Mouse (Mus musculus): ENCODE measurements at regions not wholly inside any gene's neighbourhood (a gene's known extent, or its start where the extent isn't known, plus 50 kb on each side); places are given as distances from the start of the nearest gene placed in this dataset.

GRCm38 (mm10) chr8:89309591-89309990 lies 265.6 kb upstream of the Sall1 start:
- no peak for ATAC-seq (replicated peaks; ENCODE audit: low read depth, poor library complexity, severe bottlenecking)

DNA sequence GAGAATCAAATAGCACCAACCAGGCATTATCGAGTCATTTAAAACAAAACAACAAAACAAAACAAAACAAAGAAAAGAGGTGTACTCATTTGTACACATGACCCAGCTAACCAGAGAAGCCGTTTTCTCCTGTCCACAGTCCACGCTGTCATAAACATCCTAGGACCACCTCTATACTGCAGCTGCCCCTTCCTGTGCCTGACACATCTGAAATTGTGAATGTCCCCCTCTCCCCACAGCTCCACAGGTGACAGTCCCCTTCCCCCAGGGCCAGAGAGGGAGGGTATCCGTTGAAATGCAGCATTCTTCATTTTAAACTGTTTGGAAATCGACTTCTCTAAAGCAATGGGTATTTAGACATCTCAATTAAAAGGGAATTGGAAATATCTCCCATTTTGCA lies 265.0 kb upstream of the Sall1 start:
- no peak for ATAC-seq (replicated peaks; ENCODE audit: low read depth, poor library complexity, severe bottlenecking)

GRCm38 (mm10) chr8:89308532-89308931 lies 264.6 kb upstream of the Sall1 start:
- ATAC-seq (replicated peaks; ENCODE audit: low read depth, poor library complexity, severe bottlenecking) = no peak

GRCm38 (mm10) chr8:89307601-89308000 lies 263.6 kb upstream of the Sall1 start:
- ATAC-seq (replicated peaks; ENCODE audit: low read depth, poor library complexity, severe bottlenecking) = no peak

- no peak for ATAC-seq (replicated peaks; ENCODE audit: low read depth, poor library complexity, severe bottlenecking)
Measured at GRCm38 (mm10) chr8:89307085-89307484, 263.1 kb upstream of the Sall1 start.

GRCm38 (mm10) chr8:89304116-89304515 lies 260.2 kb upstream of the Sall1 start:
- no peak for ATAC-seq (replicated peaks; ENCODE audit: low read depth, poor library complexity, severe bottlenecking)

- ATAC-seq (replicated peaks; ENCODE audit: low read depth, poor library complexity, severe bottlenecking) = no peak
Measured at GRCm38 (mm10) chr8:89303326-89303725, 259.4 kb upstream of the Sall1 start.

GRCm38 (mm10) chr8:89299637-89300036 lies 255.7 kb upstream of the Sall1 start:
- no peak for ATAC-seq (replicated peaks; ENCODE audit: low read depth, poor library complexity, severe bottlenecking)

DNA sequence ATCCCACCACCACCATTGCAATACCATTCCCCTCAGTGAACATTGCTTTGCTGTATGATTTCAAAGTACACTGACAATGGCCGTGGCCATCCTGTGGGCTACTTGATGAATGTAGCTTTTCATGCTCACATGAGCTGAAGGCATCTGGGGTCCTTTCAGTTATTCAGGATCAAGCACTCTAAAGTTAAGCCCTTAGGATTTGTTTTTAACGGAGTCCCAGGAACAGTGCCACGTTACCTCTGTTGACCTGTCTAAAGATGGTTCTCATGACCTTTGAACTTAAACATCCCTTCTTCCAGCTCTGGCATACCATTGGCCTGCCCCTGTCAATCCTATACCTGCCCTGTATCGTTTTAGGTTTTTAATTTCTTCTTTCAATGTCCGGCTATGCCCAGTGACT lies 251.7 kb upstream of the Sall1 start:
- ATAC-seq (replicated peaks; ENCODE audit: low read depth, poor library complexity, severe bottlenecking) = no peak

- no peak for ATAC-seq (replicated peaks; ENCODE audit: low read depth, poor library complexity, severe bottlenecking)
Measured at GRCm38 (mm10) chr8:89289017-89289416, 245.1 kb upstream of the Sall1 start.

- no peak for ATAC-seq (replicated peaks; ENCODE audit: low read depth, poor library complexity, severe bottlenecking)
Measured at GRCm38 (mm10) chr8:89284871-89285564, 241.1 kb upstream of the Sall1 start.

DNA sequence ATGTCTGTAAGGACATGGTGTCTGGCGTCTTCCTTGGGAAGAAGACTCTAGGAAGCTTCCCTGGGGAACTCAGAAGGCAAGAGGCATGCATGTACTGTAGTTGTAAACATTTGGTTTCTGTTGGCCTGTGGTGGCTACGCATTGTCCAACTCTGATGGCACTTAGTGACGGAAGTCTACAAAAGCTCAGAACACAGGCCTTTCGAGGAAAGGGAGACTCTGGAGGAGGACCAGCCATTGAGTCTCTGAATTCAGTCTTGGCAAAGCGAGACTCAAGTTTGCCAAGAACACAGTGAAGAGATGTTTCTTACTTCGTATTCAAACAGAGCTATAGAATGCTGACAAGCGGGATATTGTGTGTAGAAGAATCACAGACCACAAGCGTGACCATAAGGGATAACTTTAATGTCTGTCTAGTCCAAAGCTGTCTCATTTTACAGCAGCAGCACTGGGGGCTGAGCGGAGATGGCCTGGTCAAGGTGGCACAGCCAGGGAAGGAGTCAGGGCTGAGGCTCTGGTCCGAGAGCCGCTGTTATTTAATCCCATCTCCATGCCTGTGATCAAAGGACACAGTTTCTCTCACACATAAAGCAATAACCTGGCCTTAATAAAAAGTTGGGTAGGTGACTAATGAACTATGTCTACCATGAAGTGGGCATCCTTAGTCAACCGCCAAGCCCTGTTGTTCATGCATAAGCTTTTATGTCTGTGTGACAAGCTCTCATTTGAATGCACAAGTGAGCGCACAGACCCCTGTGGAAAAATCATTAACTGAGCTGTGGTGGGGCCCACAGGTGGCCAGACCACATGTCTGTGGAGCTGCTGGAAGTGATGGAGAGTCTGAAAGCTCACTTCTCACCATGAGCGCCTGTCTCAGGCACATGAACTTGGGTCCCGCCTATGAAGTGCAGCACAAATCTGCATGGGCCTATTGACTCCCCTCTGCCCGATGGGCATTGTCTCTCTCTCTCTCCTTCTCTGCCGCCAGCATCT lies 239.4 kb upstream of the Sall1 start:
- ATAC-seq (replicated peaks; ENCODE audit: low read depth, poor library complexity, severe bottlenecking) = no peak

- ATAC-seq (replicated peaks; ENCODE audit: low read depth, poor library complexity, severe bottlenecking) = no peak
Measured at GRCm38 (mm10) chr8:89279844-89280243, 235.9 kb upstream of the Sall1 start.

- ATAC-seq (replicated peaks; ENCODE audit: low read depth, poor library complexity, severe bottlenecking) = no peak
Measured at GRCm38 (mm10) chr8:89279142-89279541, 235.2 kb upstream of the Sall1 start.

GRCm38 (mm10) chr8:89273276-89273675 lies 229.3 kb upstream of the Sall1 start:
- ATAC-seq (replicated peaks; ENCODE audit: low read depth, poor library complexity, severe bottlenecking) = no peak

DNA sequence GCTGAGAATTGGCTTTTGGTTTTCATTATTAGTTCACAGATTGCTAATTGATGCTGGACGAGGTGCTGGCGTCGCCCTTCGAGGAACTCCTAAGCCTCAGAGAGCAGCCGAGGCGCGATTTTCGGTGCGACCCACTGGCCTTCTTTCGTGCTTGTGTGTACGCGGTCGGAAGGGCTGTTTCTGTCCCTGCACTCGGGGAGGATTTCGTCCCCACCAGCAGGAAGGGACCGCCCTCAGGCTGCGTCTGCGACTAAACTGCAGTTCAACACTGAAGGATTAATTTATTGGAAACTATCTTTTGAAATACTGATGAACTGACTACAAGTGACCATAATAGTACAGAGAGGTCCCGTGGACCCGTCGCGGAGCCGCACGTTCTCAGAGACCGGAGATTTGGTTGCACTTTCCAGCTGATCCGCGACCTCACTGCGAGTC lies 228.4 kb upstream of the Sall1 start:
- ATAC-seq (replicated peaks; ENCODE audit: low read depth, poor library complexity, severe bottlenecking) = no peak

GRCm38 (mm10) chr8:89271381-89272355 lies 227.7 kb upstream of the Sall1 start:
- ATAC-seq (replicated peaks; ENCODE audit: low read depth, poor library complexity, severe bottlenecking) = no peak

GRCm38 (mm10) chr8:89270001-89270400 lies 226.0 kb upstream of the Sall1 start:
- ATAC-seq (replicated peaks; ENCODE audit: low read depth, poor library complexity, severe bottlenecking) = no peak

GRCm38 (mm10) chr8:89261163-89261812 lies 217.3 kb upstream of the Sall1 start:
- ATAC-seq (replicated peaks; ENCODE audit: low read depth, poor library complexity, severe bottlenecking) = no peak

DNA sequence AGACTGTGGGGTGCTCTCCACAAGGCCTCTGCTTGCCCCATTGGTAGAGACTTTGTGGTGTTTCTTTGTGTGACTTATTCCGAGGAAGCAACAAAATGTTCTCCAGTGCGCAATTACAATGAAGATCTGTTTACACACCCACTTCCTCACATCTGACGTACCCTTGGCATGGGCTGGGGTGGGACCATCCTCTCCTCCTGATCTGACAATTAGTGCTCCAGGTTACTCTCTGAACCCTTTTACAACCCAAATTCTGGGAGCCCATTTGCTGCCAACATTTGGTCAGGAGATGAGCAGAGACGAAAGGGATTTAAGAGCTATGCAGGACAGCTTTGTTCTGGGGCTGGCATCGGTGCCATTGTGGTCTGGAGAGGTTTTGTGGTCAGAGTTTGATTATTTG lies 215.9 kb upstream of the Sall1 start:
- no peak for ATAC-seq (replicated peaks; ENCODE audit: low read depth, poor library complexity, severe bottlenecking)

Measured in common myeloid progenitor, adult 5-6 weeks (primary cell).